Mouse (Mus musculus): ENCODE measurements around the gene Kdm5b.
A peak's percentile ranks its signal among the peaks of the same experiment; 100 is the strongest.

The Kdm5b gene

GRCm38 (mm10) chr1:134549632-134550132, 10.3 kb upstream of the Kdm5b start, which contains the start of gene Mgat4e:
Mgat4e (minus strand) TSS chr1:134549682.
- DNase-seq (ENCODE audit: low read depth, low spot score) = no peak

GRCm38 (mm10) chr1:134551869-134552268, 8.1 kb upstream of the Kdm5b start:
- no peak for DNase-seq (ENCODE audit: low read depth, low spot score)

- no peak for DNase-seq (ENCODE audit: low read depth, low spot score)
These were observed 7.6 kb upstream of the Kdm5b start for GRCm38 (mm10) chr1:134552396-134552795.

- no peak for DNase-seq (ENCODE audit: low read depth, low spot score)
These were observed 4.6 kb upstream of the Kdm5b start for GRCm38 (mm10) chr1:134555240-134555870.

GRCm38 (mm10) chr1:134555871-134556670, 3.9 kb upstream of the Kdm5b start:
- no peak for DNase-seq (ENCODE audit: low read depth, low spot score)

- peak; percentile 94 for DNase-seq (ENCODE audit: low read depth, low spot score)
These were observed 3.2 kb upstream of the Kdm5b start for GRCm38 (mm10) chr1:134556671-134557218.

- DNase-seq (ENCODE audit: low read depth, low spot score) = no peak
These were observed 1.5 kb upstream of the Kdm5b start for GRCm38 (mm10) chr1:134558511-134558910.

GRCm38 (mm10) chr1:134559226-134559625, 745 bp upstream of the Kdm5b start:
- DNase-seq (ENCODE audit: low read depth, low spot score) = no peak

GRCm38 (mm10) chr1:134560396-134560795, 425 bp downstream of the Kdm5b start:
- no peak for DNase-seq (ENCODE audit: low read depth, low spot score)

- no peak for DNase-seq (ENCODE audit: low read depth, low spot score)
These were observed 1.1 kb downstream of the Kdm5b start for GRCm38 (mm10) chr1:134560801-134561769.

- no peak for DNase-seq (ENCODE audit: low read depth, low spot score)
These were observed 1.8 kb downstream of the Kdm5b start for GRCm38 (mm10) chr1:134561770-134562143.

- DNase-seq (ENCODE audit: low read depth, low spot score) = no peak
These were observed 2.5 kb downstream of the Kdm5b start for GRCm38 (mm10) chr1:134562457-134562856.

GRCm38 (mm10) chr1:134563726-134564125, 3.8 kb downstream of the Kdm5b start:
- no peak for DNase-seq (ENCODE audit: low read depth, low spot score)

- no peak for DNase-seq (ENCODE audit: low read depth, low spot score)
These were observed 7.5 kb downstream of the Kdm5b start for GRCm38 (mm10) chr1:134567511-134567910.

GRCm38 (mm10) chr1:134570171-134570570, 10.2 kb downstream of the Kdm5b start:
- no peak for DNase-seq (ENCODE audit: low read depth, low spot score)

- no peak for DNase-seq (ENCODE audit: low read depth, low spot score)
These were observed 10.7 kb downstream of the Kdm5b start for GRCm38 (mm10) chr1:134570631-134571030.

GRCm38 (mm10) chr1:134573300-134573931, 13.4 kb downstream of the Kdm5b start:
- no peak for DNase-seq (ENCODE audit: low read depth, low spot score)

GRCm38 (mm10) chr1:134573932-134574315, 14.0 kb downstream of the Kdm5b start:
- no peak for DNase-seq (ENCODE audit: low read depth, low spot score)

- DNase-seq (ENCODE audit: low read depth, low spot score) = no peak
These were observed 17.6 kb downstream of the Kdm5b start for GRCm38 (mm10) chr1:134577384-134578120.

- DNase-seq (ENCODE audit: low read depth, low spot score) = no peak
These were observed 20.8 kb downstream of the Kdm5b start for GRCm38 (mm10) chr1:134580796-134581195.
